Mouse (Mus musculus) induced T-regulatory cell, adult 2 months (primary cell): ENCODE data around the gene Omt2a.
"Not testable (repeated sequence)": the region's sequence is repeated elsewhere in the genome, so short reads cannot be mapped to it uniquely, and the experiment has no call there.

ENCODE experiments used
- DNase-seq: peaks from one replicate; pipeline ENCODE4 v3.0.0-alpha.2; 2012; ENCODE audit warnings: low read depth

Gene Omt2a

GRCm38 (mm10) chr9:78298232-78298631, 16.4 kb downstream of the Omt2a start:
- no peak for DNase-seq

- DNase-seq = peak; percentile 65
Observed at GRCm38 (mm10) chr9:78296089-78296488, 18.5 kb downstream of the Omt2a start.

- DNase-seq = not testable (repeated sequence)
Observed at GRCm38 (mm10) chr9:78294781-78295180, 19.8 kb downstream of the Omt2a start.

- DNase-seq = not testable (repeated sequence)
Observed at GRCm38 (mm10) chr9:78293683-78294082, 20.9 kb downstream of the Omt2a start.

DNA sequence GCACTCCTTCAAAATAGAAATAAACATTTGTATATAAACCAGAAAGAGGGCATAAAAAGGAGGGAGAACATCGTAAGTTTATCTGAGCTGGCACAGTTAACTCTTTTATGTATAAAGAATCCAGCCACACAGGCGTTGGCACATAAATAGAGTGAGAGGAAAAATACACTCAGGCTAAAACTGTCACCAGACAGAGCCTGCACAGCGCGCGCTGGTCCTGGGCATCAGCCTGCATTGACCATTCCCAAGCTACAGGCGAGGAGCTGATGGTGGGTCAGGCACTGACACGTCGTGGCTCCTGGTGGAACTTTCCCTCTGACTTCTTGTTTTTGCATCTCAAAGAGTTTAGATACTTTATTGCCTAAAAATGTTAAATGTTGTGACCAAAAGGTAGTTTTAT, 22.1 kb downstream of the Omt2a start:
- DNase-seq = not testable (repeated sequence)

DNA sequence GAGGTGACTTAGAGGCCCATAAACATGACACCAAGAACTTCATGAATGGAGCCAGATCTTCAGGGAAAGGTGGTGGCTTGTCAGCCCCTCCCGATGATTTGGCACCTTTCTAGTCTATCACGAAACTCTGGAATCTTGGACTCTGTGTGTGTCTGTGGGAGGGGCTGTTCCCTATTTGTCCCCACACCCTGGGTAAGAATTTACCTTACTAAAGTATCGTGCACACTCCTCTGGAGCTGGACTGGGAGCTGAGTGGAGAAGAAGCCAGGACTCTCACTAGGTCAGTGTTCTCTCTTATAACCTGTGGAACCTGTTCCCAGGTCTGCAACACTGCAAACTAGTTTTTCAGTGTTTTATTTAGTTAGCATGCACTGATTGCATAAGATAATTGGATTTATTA, 24.9 kb downstream of the Omt2a start, which contains the start of gene Gm10639:
Gm10639 (plus strand) TSS at position 201 of the 400 bp plus-strand sequence.
- not testable (repeated sequence) for DNase-seq

DNA sequence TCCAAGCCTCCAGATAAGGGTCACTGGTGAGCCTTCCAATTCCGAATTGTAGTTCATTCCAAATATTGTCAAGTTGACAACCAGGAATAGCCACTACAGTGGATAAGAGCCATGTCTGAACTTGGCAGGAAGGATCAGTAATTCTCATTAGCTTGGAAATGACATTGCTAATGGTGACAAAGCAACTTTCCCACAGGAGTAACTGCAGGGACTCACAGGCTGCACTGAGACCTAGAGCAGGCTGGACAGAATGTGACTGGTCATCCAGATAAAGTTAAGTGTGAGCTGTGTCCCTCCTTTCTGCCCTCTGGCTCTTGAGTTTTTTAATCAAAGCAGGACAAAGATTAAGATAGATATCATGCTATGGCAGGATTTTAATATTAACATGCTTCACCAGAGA, 25.5 kb downstream of the Omt2a start:
- not testable (repeated sequence) for DNase-seq

DNA sequence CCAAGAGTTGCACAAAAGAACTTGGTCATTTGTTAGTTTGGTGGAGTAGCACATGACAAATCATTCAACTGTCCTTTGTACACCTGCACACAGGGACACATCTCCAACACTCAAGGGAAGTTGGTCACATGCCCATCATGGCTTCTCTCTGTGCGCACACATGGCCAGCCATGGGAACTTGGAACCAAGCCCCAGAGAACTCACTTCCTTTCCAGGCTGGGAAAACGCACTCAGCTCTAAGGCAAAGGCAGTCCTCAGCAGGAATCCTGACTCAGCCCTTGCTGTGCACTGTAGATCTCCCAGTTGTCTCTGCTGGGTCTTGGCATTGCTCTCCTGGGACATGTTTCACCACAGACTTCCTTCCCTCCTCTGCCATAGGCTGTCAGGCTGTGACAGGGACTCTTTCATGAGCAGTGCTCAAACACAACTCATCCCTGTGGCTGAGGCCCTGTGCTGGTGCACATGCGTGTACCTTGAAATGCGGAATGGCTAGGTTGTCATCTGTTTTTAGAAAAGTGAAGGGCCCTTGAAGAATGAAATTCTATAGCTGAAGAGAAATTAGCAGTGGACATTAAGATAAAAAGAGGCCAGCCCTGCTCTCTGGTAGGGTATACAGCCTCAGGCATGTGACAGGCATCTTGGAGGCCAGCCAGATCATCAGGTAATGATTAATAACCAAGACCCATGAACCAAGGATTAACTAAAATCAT, 32.4 kb downstream of the Omt2a start:
- DNase-seq = not testable (repeated sequence)

GRCm38 (mm10) chr9:78270945-78271344, 43.7 kb downstream of the Omt2a start:
- not testable (repeated sequence) for DNase-seq
